Mouse (Mus musculus) olfactory bulb, adult 2 months (tissue): ENCODE results near the gene Cnot8.

ENCODE experiments used
- CTCF ChIP-seq: fragments of 200-500 bp; IDR thresholded peaks from 2 replicates; pipeline ENCODE4 v1.5.1; 2012; ENCODE audit warnings: low read depth, mild to moderate bottlenecking, low read length, moderate library complexity; ENCODE audit not compliant: insufficient read depth
- POLR2A ChIP-seq: fragments of 200-500 bp; IDR thresholded peaks from 2 replicates; pipeline ENCODE4 v1.6.1; 2012; ENCODE audit warnings: mild to moderate bottlenecking, low read depth, low read length, moderate library complexity; ENCODE audit not compliant: insufficient read depth

DNA sequence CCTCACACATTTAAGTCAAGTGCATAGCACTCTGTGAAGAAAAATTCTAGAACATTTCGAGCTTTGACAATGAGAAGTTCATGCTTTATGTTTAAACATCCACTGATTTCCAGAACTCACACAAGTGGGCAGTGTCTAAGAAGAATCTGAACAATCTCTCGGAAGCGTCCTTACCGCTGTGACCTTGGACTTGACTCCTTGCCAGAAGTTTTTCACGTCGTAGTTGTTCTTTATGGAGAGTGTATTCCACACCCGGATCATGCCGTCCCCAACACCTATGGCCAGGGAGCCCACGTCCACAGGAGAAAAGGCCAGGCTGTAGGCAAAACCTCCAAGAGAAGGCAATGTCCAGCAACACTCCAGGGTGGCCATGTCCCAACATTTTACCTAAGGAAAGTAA, 51.5 kb downstream of the Cnot8 start:
- TF ChIP-seq POLR2A = no peak
- TF ChIP-seq CTCF = no peak
